Mouse (Mus musculus) cerebellum, postnatal 10 days (tissue): ENCODE measurements around the gene Rnaseh2b.
A peak's percentile ranks its signal among the peaks of the same experiment; 100 is the strongest.

Experiments used
- DNase-seq, 2 experiments: peaks; one replicate each; pipeline ENCODE4 v3.0.0; 2021; ENCODE audit warnings: mixed read lengths in 2 of 2

Rnaseh2b gene

GRCm38 (mm10) chr14:62363774-62364173 lies 71.4 kb downstream of the Rnaseh2b start:
- no peak for DNase-seq

- DNase-seq: no peak
Measured at GRCm38 (mm10) chr14:62370819-62371218, 78.4 kb downstream of the Rnaseh2b start.

GRCm38 (mm10) chr14:62374001-62374400 lies 81.6 kb downstream of the Rnaseh2b start:
- DNase-seq: no peak

GRCm38 (mm10) chr14:62375694-62376093 lies 83.3 kb downstream of the Rnaseh2b start:
- peak in 1 of 2 experiments; percentile 34 for DNase-seq

GRCm38 (mm10) chr14:62376115-62376514 lies 83.7 kb downstream of the Rnaseh2b start:
- no peak for DNase-seq

- DNase-seq: no peak
Measured at GRCm38 (mm10) chr14:62379391-62379790, 87.0 kb downstream of the Rnaseh2b start.

- DNase-seq: no peak
Measured at GRCm38 (mm10) chr14:62380606-62381005, 88.2 kb downstream of the Rnaseh2b start.

GRCm38 (mm10) chr14:62383109-62383508 lies 90.7 kb downstream of the Rnaseh2b start:
- DNase-seq: peak; percentile 36 to 51

- no peak for DNase-seq
Measured at GRCm38 (mm10) chr14:62383786-62384299, 91.5 kb downstream of the Rnaseh2b start.

- DNase-seq: peak; percentile 65 to 68
Measured at GRCm38 (mm10) chr14:62389064-62389728, 96.8 kb downstream of the Rnaseh2b start.

GRCm38 (mm10) chr14:62389729-62390536 lies 97.5 kb downstream of the Rnaseh2b start:
- DNase-seq: peak; percentile 97 to 98

- DNase-seq: peak; percentile 38
Measured at GRCm38 (mm10) chr14:62392754-62393153, 100.4 kb downstream of the Rnaseh2b start.

GRCm38 (mm10) chr14:62395346-62395745 lies 103.0 kb downstream of the Rnaseh2b start:
- DNase-seq: no peak

GRCm38 (mm10) chr14:62416007-62416741 lies 123.8 kb downstream of the Rnaseh2b start:
- DNase-seq: peak; percentile 86 to 89

GRCm38 (mm10) chr14:62416742-62417134 lies 124.3 kb downstream of the Rnaseh2b start:
- peak; percentile 90 to 91 for DNase-seq

GRCm38 (mm10) chr14:62417501-62417900 lies 125.1 kb downstream of the Rnaseh2b start:
- peak in 1 of 2 experiments; percentile 22 for DNase-seq

GRCm38 (mm10) chr14:62422265-62422664 lies 129.9 kb downstream of the Rnaseh2b start:
- DNase-seq: peak; percentile 65
